Comparison of ENCODE assay signal across 29 mouse cellular contexts in the genomic region with DNA sequence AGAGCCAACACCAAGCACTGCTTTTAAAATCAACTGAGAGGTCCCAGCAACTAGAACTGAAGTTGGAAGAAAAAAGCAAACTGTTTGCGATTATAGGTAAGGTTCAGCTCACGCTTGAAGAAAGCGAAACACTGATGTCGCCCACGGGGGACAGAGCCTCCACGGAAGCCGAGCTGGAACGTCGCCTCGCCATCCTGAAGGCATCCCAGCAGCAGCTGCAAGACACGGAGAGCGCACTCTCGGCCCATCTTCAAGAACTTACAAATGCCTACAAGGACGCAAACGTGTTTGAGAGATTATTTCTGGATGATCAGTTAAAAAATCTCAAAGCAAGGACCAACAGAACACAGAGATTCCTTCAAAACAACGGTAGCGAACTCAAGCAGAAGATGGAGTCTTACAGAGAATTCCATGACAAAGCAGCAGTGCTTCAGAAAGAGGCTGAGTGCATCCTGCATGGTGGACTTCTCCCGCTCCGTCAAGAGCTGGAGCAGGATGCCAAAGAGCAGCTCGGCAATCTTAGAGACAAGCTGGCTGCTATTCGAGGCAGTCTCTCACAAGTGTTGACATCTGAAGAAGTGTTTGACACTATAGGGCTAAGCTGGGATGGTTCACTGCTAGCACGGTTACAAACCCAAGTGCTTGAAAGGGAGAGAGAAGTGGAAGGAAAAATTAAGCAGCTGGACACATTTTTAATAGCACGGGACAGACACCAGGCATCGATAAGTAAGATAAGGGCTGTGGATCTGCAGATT.
A peak's percentile ranks its signal among the peaks of the same experiment; 100 is the strongest.
DNase-seq lines count a peak whose midpoint lies in the region; ATAC-seq lines count a peak whose summit lies in the region.
"Had no signal": no experiment of that assay in that cellular context is flagged by ENCODE, and none has a peak within 500 bp of the region (broad histone marks: within the 10 kb centered on the region; RNA-seq: fewer than 3 reads in every experiment).

No protein-coding gene starts in this region.

- no peaks in the 10 kb centered on the region for H3K27me3 ChIP-seq in lung, embryonic 16.5 days (ENCODE audit: control insufficient read depth, insufficient read depth, low read depth, low read length)
- no peaks in the 10 kb centered on the region for H3K27me3 ChIP-seq in embryonic facial prominence, embryonic 10.5 days (replicated peaks; ENCODE audit: low read depth, poor library complexity, severe bottlenecking)
- H3K27me3 ChIP-seq: CH12.LX; embryonic facial prominence, embryonic 13.5 days; embryonic facial prominence, embryonic 15.5 days; forebrain, embryonic 12.5 days; Patski had no signal

- peaks cover 14% of the 10 kb centered on the region for H3K36me3 ChIP-seq in lung, embryonic 16.5 days (ENCODE audit: control insufficient read depth, insufficient read depth, low read length)
- H3K36me3 ChIP-seq in embryonic facial prominence, embryonic 10.5 days (replicated peaks), result peaks cover 89% of the 10 kb centered on the region
- H3K36me3 ChIP-seq: G1E had no signal

- no peak overlapping the region for H3K4me3 ChIP-seq in lung, embryonic 16.5 days (ENCODE audit: low read length)
- H3K4me3 ChIP-seq in embryonic facial prominence, embryonic 10.5 days, result no peak overlapping the region
- H3K4me3 ChIP-seq: embryonic facial prominence, embryonic 13.5 days; embryonic facial prominence, embryonic 15.5 days; erythroblast, embryonic 14.5 days; forebrain, embryonic 10.5 days; forebrain, embryonic 12.5 days had no signal

- ATAC-seq in lung, embryonic 16.5 days (ENCODE audit: low read depth), result peak; percentile 69; the same call in 1 of the 2 replicates
- ATAC-seq: activated CD4-positive, CD25-positive, alpha-beta regulatory T cell, adult 4 months; CD4-positive, CD25-positive, alpha-beta regulatory T cell, adult 4 months; forebrain, embryonic 14.5 days; forebrain, embryonic 16.5 days; Patski had no signal

- no peak overlapping the region for H3K27ac ChIP-seq in lung, embryonic 16.5 days (ENCODE audit: low read length)
- H3K27ac ChIP-seq in embryonic facial prominence, embryonic 10.5 days (replicated peaks), result no peak overlapping the region
- H3K27ac ChIP-seq: embryonic facial prominence, embryonic 13.5 days; embryonic facial prominence, embryonic 15.5 days; forebrain, embryonic 10.5 days; forebrain, embryonic 12.5 days had no signal

- no peaks in the 10 kb centered on the region for H3K4me1 ChIP-seq in lung, embryonic 16.5 days (replicated peaks; ENCODE audit: control insufficient read depth, insufficient read depth, low read length)
- H3K4me1 ChIP-seq in embryonic facial prominence, embryonic 10.5 days, result no peaks in the 10 kb centered on the region
- H3K4me1 ChIP-seq: embryonic facial prominence, embryonic 13.5 days; embryonic facial prominence, embryonic 15.5 days; forebrain, embryonic 10.5 days; forebrain, embryonic 12.5 days had no signal

- peak; percentile 52 for DNase-seq in heart, adult 11 months
- DNase-seq in heart, adult 18-20 months, result no peak
- no peak for DNase-seq in lung, postnatal 14 days
- DNase-seq in lung, postnatal 10 days, result peak; percentile 54
- peak; percentile 11 for DNase-seq in lung, postnatal 36 days
- DNase-seq in embryonic facial prominence, embryonic 10.5 days (ENCODE audit: low spot score), result no peak
- DNase-seq in cerebellum, postnatal 10 days, result no peak
- DNase-seq: adrenal gland, adult 8-10 months; adrenal gland, postnatal 14 days; adrenal gland, postnatal 36 days; B cell, adult 2 months; cerebellum, adult 11-12 months; cerebellum, adult 2 months; cerebellum, adult 9-10 months; cerebellum, postnatal 14 days; cerebellum, postnatal 36 days had no signal

- no peak overlapping the region for H3K4me2 ChIP-seq in lung, embryonic 16.5 days (ENCODE audit: low read depth, low read length)
- H3K4me2 ChIP-seq: embryonic facial prominence, embryonic 13.5 days; embryonic facial prominence, embryonic 15.5 days; forebrain, embryonic 12.5 days had no signal

- H3K9ac ChIP-seq in lung, embryonic 16.5 days (ENCODE audit: low read length), result no peak overlapping the region
- H3K9ac ChIP-seq: embryonic facial prominence, embryonic 13.5 days; embryonic facial prominence, embryonic 15.5 days; forebrain, embryonic 12.5 days had no signal

- 79% methylated on average over 24 of the region's 24 CpGs for WGBS in lung, embryonic 16.5 days
- WGBS in embryonic facial prominence, embryonic 10.5 days, result 96% methylated on average over 24 of the region's 24 CpGs

- H3K9me3 ChIP-seq in lung, embryonic 16.5 days (ENCODE audit: control insufficient read depth, low read length), result no peaks in the 10 kb centered on the region
- H3K9me3 ChIP-seq in embryonic facial prominence, embryonic 10.5 days, result no peaks in the 10 kb centered on the region
- H3K9me3 ChIP-seq: embryonic facial prominence, embryonic 13.5 days; embryonic facial prominence, embryonic 15.5 days; forebrain, embryonic 10.5 days; forebrain, embryonic 12.5 days; G1E had no signal

Comparison
In these comparisons a context has a peak if more than half of its experiments do, and no peak if none do; other contexts are left out.
1. DNase-seq: peak in heart, adult 11 months (single experiment), lung, postnatal 10 days (single experiment) and lung, postnatal 36 days (single experiment); none in heart, adult 18-20 months (0 of 2), lung, postnatal 14 days (single experiment), embryonic facial prominence, embryonic 10.5 days (single experiment) and cerebellum, postnatal 10 days (0 of 2).